Mouse (Mus musculus) heart, postnatal 0 days (tissue): ENCODE measurements around the gene Thpo.

ENCODE experiments used
- CTCF ChIP-seq: IDR thresholded peaks from 2 replicates; pipeline ENCODE4 v1.5.1; 2016; ENCODE audit warnings: antibody characterized with exemption, control low read depth, low read depth
- EP300 ChIP-seq: IDR thresholded peaks from 2 replicates; pipeline ENCODE4 v1.6.1; 2016; ENCODE audit warnings: antibody characterized with exemption, low read depth

GRCm38 (mm10) chr16:20732251-20732924, 1.9 kb downstream of the Thpo start:
- TF ChIP-seq CTCF = no peak
- no peak for TF ChIP-seq EP300
